9 mouse cellular contexts compared by ENCODE assay signal in genomic region chr3:98226988-98227610, GRCm38 (mm10). TPM values are rescaled to one million over a fixed set of nuclear protein-coding genes. Genes with fewer than 3 reads are reported as not detected.
DNase-seq lines count a peak whose midpoint lies in the region; ATAC-seq and TF ChIP-seq lines count a peak whose summit lies in the region.
"Had no signal": no experiment of that assay in that cellular context is flagged by ENCODE, and none has a peak within 500 bp of the region (broad histone marks: within the 10 kb centered on the region; RNA-seq: fewer than 3 reads in every experiment).

No protein-coding gene starts in this region.

- H3K4me1 ChIP-seq in forebrain, embryonic 14.5 days (ENCODE audit: control insufficient read depth, insufficient read depth, low read length), result no peaks in the 10 kb centered on the region
- H3K4me1 ChIP-seq: limb, embryonic 12.5 days had no signal

- H3K27me3 ChIP-seq in forebrain, embryonic 14.5 days (replicated peaks; ENCODE audit: control insufficient read depth, insufficient read depth, low read length), result no peaks in the 10 kb centered on the region

- peak; percentile 76 for DNase-seq in ES-CJ7 (ENCODE audit: low read depth, low spot score)
- peak; percentile 79 for DNase-seq in forebrain, embryonic 14.5 days (ENCODE audit: low spot score)
- DNase-seq in heart, postnatal 4 days, result peak; percentile 86
- peak; percentile 67 to 90 for DNase-seq in layer of hippocampus, adult 2 months (ENCODE audit: low spot score in 2 of 2)
- DNase-seq in lung, postnatal 14 days, result peak; percentile 82
- peak; percentile 86 for DNase-seq in retina, embryonic 14.5 days (ENCODE audit: low spot score)
- peak; percentile 80 for DNase-seq in thymus, postnatal 25 days

- H3K9ac ChIP-seq in forebrain, embryonic 14.5 days (ENCODE audit: low read length), result no peak overlapping the region
- H3K9ac ChIP-seq: limb, embryonic 12.5 days had no signal

- H3K4me2 ChIP-seq in forebrain, embryonic 14.5 days (ENCODE audit: low read length), result no peak overlapping the region
- H3K4me2 ChIP-seq: limb, embryonic 12.5 days had no signal

- WGBS in forebrain, embryonic 14.5 days, result 36% methylated on average over 19 of the region's 19 CpGs

- peak; percentile 93 for TF ChIP-seq CTCF in layer of hippocampus, adult 2 months (conservative IDR thresholded peaks at IDR 0.05)

- H3K27ac ChIP-seq in forebrain, embryonic 14.5 days (ENCODE audit: low read depth, low read length), result no peak overlapping the region
- no peak overlapping the region for H3K27ac ChIP-seq in layer of hippocampus, adult 2 months
- H3K27ac ChIP-seq: limb, embryonic 12.5 days had no signal

- peak; percentile 69; the same call in 1 of the 2 replicates for ATAC-seq in cerebellum, adult (ENCODE audit: insufficient number of reproducible peaks, low FRiP score, low TSS enrichment)
- peak; percentile 71 for ATAC-seq in forebrain, embryonic 14.5 days

- no peaks in the 10 kb centered on the region for H3K36me3 ChIP-seq in forebrain, embryonic 14.5 days (ENCODE audit: control insufficient read depth, insufficient read depth, low read length)
- H3K36me3 ChIP-seq: limb, embryonic 12.5 days had no signal

- no peak overlapping the region for H3K4me3 ChIP-seq in forebrain, embryonic 14.5 days (ENCODE audit: low read depth, low read length)
- H3K4me3 ChIP-seq in layer of hippocampus, adult 2 months, result no peak overlapping the region
- H3K4me3 ChIP-seq: limb, embryonic 12.5 days had no signal

- H3K9me3 ChIP-seq in forebrain, embryonic 14.5 days (replicated peaks; ENCODE audit: control insufficient read depth, low read length), result no peaks in the 10 kb centered on the region
- H3K9me3 ChIP-seq: limb, embryonic 12.5 days had no signal

RNA-seq across cellular contexts. Expression of gene Reg4, which starts 5.1 kb away (rescaled TPM):
- polyA plus RNA-seq in forebrain, embryonic 14.5 days (2014; fragmentation: Nextera tagmentation; extraction: Ambion mirVana), result not detected in 2 replicates
- total RNA-seq in heart, postnatal 4 days (2021), result not detected
- total RNA-seq in layer of hippocampus, adult 2 months (2021), result not detected
- polyA plus RNA-seq: limb, embryonic 12.5 days had no signal

RNA-seq across cellular contexts. Expression of gene Hmgcs2, which starts 53.1 kb away (rescaled TPM):
- polyA plus RNA-seq in forebrain, embryonic 14.5 days (2014; fragmentation: Nextera tagmentation; extraction: Ambion mirVana), result 10.2 and 14.7 TPM in 2 replicates
- 100 to 1,000 TPM; 203 to 271 TPM for total RNA-seq in heart, postnatal 4 days (2021)
- total RNA-seq in layer of hippocampus, adult 2 months (2021), result 10 to 100 TPM in 1 of 2 experiments, 1 to 10 TPM in 1; 8.3 to 10.3 TPM

Comparison
In these comparisons a context has a peak if more than half of its experiments do, and no peak if none do; other contexts are left out.
1. RNA of gene Hmgcs2, which starts 53.1 kb away (total RNA-seq): 203 to 271 TPM in heart, postnatal 4 days; 8.3 to 10.3 TPM in layer of hippocampus, adult 2 months; every median in the first group is over 10 times any median in the second.
2. Peak in every context shown above with its lines, with median percentiles within 50 percentile points of each other: DNase-seq.